Mouse (Mus musculus): ENCODE results near the gene Chrnb1.

The Chrnb1 gene

DNA sequence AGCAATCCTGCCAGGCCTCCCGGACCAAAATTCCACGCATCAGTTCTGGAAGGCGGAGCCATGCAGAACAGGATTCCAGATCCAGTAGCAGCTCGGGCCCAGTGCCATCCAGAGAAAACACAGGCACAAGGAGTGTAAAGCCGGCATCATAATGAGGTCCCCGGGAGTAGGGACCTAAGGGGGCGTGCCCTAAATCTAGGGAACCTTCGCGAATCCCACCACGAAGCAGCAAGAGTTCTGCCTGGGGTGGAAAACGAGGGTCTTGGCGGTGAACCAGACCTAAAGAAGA is 8.9 kb upstream of the Chrnb1 start:
- DNase-seq (ENCODE audit: low spot score) = no peak

DNA sequence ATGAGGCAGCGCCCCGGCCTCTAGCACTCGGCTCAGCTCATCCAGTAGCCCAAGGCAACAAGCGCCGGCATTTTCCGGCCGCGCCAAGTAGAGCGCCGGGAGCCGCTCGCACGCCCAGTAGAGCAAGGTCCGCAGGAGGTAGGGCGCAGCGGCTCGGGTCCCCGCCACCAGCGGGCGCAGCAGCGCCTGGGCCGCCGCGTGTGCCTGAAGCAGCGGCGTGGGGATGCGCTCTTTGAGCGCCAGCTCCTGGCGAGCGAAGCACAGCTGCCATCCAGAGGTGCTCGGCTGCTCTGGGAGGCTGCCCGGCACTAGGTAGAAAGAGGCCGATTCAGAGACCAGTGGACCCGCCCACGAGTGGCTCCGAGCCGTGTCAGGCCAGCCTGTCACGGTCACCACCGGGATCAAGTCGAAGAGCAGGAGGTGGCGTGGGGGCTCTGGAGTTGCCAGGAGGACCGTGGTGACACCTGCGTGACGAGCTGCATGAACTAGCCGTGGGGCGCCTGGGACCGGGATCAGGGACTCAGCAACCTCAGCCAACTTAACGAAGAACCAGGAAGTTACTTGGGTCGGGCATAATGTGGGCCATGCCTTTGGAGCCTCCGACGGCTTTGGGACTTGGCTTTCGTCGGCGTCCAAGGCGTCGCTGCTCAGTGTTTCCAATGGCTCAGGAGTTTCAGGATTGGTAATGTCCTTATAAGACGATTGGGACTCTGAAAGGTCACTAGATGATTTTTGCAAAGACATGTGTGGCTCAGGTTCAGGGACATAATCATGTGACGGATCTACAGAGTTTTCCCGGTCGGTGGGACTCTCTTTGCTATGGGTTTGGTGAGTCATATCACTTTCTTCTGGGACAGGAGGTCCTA is 8.3 kb upstream of the Chrnb1 start:
- no peak for DNase-seq (ENCODE audit: low spot score)

DNA sequence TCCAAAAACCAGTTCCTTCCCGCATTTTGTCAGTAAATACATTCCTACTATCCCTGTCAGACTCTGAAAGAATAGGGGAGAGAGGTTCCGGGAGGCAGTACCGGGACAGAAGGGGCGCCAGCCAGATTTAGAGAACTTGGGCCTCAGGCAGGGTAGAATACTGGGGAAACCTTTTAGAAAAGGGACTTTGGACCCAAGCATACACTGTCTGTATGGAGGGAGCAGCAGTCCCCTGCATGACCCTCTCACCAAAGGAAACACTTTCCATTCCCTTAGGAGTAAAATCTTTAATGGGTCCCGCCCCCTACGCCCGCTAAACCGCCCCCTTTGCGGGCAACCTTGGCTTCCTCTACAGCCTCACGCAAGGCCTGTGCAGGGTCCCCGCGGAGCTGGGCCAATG is 7.6 kb upstream of the Chrnb1 start:
- DNase-seq (ENCODE audit: low spot score) = no peak

DNA sequence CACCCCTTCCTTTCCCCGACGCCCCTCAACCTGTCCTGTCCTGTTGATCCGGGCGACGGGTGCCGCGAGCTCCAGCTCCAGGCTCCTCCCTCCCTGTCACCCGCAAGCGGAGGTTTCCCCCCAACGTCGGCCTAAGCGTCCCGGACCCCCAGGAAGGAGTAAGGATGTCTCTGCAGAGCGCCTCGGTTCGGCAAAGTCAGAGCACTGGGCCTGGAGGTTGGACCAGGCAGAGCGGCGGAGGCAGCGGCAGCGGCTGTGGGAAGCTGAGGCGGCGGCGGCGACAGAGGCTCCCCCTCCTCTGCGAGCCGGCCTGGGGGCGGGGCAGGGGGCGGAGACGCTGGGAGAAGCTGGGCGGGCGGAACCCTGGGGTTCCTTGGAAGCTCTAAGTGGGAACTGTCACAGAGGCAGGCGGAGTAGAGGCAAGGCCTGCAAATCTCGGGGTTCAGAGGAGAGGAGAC is 6.9 kb upstream of the Chrnb1 start:
- DNase-seq (ENCODE audit: low spot score) = no peak

DNA sequence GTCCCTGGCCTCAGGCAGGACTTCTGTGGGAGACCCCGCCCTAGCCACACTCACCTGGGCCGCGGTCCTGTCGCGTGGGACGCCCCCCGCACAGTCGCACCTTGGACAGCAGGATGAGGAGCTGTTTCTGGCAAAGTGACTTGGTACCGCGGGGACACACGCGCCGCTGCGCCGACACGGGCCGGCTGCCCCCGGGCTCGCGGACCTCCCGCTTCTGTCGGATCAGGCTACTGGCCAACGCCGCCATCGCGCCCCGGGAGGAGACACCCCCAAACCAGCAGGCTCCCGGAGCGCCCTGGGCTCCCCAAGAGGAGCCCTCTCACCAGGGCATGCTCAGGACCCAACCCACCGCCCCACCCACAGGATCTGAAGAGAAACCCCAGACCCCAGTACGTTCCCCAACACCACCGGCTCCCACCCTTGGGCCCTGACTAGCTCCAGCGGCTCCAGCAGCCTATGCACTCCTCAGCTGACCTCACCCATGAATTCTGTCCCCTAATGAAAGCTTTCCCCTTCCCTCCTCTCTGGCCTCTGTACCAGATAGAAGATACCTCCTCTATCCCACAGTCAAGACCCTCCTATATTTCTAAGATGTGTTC is 5.7 kb upstream of the Chrnb1 start, which contains the start of gene Fgf11:
TSS of gene Fgf11 (minus strand) at position 479 of the 599 bp plus-strand sequence.
- no peak for DNase-seq (ENCODE audit: low spot score)

DNA sequence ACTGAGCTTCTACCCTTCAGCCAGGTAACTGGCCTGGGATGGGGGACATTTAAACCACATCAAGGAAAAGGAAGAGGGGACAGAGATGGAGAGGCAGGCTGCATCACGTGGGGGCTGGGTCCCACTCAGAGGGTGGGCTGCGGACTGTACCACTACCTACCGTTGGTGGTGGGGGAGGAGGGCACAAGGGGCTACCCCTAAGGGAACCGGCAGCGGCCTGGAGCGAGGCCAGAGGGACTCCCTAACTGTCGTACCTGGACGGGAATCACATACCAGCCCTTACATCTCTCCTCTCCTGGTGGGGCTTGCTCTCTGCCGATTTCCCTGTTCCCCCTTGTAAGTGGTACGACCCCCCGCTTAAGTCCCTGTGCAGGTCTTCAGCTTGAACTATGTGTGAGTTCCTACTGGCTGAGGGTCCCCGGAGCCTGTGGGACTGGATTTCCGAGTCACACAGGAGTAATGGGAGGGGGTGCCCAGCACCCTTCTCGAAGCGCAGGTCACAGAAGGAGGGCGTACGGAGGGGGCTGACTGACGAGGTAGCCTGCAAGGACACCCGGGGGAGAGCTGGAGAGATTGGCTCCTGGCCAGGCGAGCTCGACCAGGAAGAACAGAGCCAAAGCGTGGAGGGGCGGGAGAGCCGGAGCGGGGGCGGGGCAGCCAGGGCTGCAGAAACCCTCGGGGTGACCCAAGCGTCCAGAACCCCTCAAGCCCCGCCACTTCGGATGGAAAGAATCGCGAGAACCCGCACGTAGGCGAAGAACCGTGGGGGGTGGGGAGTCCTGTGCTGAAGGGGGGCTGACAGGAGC is 4.9 kb upstream of the Chrnb1 start:
- no peak for DNase-seq (ENCODE audit: low spot score)

DNA sequence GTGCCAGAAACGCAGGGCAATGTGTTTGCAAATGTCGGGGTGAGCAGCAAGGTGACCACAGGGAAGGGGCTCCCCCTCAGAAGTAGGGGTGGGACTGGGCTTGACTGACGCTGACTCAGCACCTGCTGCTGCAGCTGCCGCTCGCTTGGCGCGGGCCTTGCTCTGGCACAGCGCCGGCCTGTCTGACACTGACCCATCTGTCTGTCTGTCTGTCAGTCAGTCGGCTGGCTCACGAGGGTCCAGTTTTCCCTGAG is 4.3 kb upstream of the Chrnb1 start:
- DNase-seq (ENCODE audit: low spot score) = no peak

DNA sequence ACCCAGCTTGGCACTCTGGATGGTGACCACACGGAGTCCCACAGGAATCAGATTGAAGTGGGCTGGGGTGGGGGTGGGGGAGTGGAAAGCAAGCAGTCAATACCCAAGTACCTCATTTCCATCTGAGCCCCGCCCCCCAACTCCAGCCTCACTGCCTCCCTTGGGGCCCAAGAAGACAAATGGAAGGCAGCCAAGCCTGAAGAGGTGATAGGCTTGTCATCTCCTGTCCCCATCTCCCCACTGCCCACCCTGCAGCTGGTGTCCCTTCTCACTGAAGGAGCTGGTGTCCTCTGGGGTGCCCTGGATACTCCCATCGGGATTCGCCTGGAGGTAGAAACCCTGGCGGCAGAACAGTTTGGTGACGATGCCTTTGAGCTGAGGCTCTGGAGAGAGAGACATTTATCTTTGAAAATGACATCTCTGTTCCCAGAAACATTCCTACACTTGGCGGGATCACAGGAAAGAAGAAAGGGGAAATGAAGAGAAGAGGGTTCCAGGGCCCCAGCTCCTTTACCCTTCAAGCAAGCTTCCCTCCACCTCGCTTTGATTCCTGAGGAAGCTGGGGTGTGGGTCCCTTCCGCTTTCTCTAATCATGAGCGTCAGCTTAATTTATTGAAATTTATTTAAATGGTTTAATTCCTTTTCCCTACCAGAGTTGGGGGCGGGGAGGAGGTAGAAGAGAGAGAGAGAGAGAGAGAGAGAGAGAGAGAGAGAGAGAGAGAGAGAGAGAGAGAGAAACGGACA is 3.8 kb upstream of the Chrnb1 start:
- DNase-seq (ENCODE audit: low spot score) = no peak

DNA sequence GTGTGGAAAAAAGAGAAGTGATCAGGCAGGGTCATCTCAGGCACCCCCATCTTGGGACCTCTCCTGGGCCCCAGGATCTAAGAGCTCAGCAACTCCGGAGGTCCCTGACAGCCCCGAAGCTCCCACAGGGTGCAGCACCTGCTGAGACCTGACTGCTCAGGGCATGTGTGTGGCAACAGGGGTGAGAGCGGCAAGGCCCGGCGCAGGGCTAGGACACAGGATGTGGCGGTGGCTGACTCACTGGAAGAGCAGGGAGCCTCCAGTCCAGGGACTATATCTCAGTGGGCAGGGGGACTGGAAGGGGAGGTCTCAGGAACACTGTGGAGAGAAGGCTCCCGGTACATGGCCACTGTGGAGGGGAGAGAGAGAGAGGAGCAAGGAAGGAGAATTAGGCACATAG is 2.2 kb upstream of the Chrnb1 start:
- no peak for DNase-seq (ENCODE audit: low spot score)

DNA sequence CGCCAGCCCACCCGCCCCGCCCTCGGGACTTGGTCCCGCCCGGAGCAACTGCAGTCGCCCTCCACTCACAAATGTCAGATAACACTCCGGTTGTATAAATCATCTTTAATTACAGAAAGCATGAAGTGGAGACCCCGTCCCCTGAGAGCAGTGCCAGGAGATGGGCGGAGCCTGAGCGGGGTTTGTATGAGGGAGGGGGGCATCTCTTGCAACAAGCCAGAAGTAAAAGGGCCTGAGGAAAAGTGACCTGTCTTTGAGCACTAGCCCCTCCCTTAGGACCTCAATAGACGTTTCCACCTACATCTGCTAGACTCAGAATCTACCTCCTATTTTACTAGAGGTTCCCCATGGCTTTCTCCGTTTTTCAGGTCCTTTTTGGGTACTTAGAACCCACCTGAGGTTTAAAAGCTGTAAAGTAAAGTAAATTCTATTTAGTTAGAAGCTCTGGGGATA is 266 bp upstream of the Chrnb1 start:
- no peak for DNase-seq (ENCODE audit: low spot score)

DNA sequence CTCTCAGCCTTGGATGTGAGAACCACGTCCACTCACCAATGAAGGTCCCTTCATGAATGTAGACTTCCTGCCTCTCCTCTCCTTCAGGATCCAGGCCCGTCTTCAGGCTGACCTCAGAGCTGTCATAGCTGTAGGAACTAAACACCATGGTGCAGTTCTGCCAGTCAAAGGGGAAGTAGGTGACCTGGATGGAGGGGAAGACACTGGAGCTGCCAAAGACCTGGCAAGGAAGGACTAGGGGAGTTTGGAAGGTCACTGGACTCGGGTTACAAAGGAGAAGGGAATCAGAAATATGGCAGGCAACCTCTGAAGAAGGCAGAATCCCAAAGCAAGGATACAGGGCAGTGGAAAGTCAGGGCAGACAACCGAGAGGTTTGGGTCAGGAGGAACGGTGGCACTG is 2.3 kb downstream of the Chrnb1 start:
- DNase-seq (ENCODE audit: low spot score) = no peak

DNA sequence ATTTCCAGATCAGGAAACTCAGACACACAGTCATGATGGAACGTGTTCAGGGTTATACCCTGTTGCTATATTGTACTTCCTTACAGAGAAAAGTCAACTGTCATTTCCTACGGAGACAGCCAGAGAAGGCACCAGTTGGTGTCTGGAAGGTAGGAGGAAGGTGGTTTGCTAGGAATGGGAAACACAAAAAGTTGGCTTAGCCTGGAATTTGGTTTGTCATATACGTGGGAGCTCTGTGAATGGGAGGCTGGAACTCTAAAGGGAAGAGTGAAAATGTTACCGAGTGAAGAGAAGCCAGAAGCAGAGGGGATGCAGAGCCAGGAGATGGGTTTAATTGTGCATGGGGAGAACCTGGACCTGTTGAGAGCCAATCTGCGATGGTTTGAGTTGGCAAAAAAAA is 4.3 kb downstream of the Chrnb1 start:
- no peak for DNase-seq (ENCODE audit: low spot score)

DNA sequence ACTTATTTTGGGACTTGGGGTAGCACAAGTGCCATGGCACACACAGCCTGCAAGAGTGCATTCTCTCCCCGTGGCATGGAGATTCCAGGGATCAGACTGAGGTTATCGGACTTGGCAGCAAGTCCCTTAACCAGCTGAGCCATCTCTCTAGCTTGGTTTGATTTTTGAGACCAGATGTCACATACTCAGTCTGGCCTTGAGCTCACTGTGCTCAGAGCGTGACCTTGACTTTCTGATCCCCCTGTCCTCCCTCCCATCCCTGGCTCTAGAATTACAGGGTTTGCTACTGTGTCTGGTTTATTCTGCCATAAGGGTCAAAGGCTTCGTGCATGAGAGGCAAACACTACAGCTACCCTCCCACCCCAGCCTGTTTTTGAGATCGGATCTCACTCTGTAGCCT is 6.3 kb downstream of the Chrnb1 start:
- no peak for DNase-seq (ENCODE audit: low spot score)

DNA sequence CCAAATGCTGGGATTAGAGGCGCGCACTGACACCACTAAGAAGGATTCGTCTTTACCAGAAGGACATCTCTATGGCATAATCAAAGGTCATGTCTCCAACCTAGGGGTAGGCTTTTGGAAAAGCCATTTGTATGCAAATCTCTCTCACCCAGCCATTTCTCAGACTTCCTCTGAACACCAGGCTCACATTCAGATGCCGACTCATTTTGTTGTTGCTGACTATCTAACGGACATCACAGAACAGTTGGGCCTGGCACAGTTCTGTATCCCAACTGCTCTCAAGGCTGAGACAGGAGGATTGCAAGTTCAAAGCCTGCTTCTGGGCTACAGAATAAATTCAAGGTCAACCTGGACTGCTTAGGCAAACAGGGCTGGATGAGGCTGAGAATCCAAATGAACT is 8.4 kb downstream of the Chrnb1 start:
- no peak for DNase-seq (ENCODE audit: low spot score)

DNA sequence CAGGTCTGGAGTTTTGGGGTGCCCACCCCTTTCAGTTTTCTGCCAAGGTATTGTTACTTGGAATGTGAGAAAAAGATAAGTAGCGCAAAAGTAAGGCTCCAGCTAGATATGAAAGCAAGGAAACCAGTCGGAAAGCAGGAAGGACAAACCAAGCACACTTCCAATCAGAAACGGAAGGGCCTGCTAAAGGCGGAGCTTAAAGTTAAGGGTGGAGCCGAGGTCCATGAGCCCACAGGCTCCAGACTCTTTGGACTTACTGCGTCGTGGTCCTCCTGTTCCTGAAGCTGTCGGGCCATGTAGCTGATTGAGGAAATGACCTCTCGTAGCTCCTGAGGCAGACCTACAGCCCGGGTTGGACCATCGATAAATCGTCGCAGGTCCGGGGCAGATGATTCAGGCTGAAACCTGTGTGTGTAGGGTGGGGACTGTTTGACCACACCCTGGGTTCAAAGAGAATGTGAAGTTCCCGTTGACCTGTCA is 10.9 kb downstream of the Chrnb1 start:
- no peak for DNase-seq (ENCODE audit: low spot score)

DNA sequence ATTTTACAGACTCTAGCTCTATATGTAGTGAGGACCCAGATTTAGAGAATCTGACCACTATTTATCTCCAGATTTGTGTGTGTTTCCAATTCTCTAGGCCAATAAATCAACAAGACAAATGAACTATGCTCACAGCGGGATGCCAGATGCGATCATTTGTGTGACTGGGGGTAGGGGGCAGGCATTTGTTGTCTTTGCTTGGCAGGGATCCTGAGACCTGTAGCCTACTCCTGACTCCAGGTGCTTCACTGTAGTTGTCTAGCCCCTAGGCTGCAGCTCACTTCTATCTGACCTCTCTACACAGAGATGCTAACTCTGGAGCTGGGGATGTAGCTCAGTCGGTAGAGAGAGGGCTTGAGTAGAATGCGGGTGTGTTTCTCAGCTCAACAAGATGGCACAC is 13.9 kb downstream of the Chrnb1 start:
- DNase-seq (ENCODE audit: low spot score) = no peak

DNA sequence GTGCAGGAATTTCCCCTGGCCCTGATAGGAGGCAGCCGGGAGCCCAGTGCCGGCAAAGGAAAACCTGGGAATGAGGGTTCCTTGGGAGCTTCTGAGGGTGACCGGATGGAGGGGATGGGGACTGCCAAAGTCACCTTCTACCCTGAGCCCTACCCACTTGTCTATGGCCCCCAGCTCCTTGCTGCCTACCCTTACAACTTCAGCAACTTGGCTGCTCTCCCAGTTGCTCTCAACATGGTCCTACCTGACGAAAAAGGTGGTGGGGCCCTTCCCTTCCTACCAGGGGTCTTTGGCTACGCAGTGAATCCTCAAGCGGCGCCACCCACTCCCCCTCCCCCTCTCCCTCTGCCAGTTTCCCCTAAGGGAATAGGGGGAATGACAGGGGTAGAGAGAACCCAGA is 16.8 kb downstream of the Chrnb1 start:
- no peak for DNase-seq (ENCODE audit: low spot score)

DNA sequence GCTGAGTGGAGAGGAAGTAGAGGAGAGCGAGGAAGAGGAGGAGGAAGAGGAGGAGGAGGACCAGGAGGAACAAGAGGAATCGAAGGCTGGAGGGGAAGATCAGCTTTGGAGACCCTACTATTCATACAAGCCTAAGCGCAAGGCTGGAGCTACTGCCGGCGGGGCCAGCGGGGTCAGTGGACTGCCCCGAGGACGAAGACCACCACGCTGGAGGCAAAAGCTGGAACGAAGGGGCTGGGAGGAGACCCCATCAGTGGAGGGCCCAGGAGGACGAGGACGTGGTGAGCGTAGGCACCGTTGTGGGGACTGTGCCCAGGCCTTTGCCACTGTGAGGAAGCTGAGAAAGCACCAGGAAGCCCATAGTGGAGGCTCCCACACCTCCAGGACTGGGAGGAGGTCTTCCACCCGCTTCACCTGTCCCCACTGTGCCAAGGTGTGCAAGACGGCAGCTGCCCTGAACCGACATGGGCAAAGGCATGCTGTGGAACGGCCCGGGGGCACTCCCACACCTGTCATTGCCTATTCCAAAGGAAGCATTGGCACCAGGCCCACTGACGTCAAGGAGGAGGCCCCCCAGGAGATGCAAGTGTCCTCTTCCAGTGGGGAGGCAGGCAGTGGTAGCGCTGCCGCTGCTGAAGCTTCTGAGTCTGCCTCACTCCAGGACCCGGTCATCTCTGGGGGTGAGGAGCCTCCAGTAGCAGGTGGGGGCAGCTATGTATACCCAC is 17.3 kb downstream of the Chrnb1 start:
- no peak for DNase-seq (ENCODE audit: low spot score)

DNA sequence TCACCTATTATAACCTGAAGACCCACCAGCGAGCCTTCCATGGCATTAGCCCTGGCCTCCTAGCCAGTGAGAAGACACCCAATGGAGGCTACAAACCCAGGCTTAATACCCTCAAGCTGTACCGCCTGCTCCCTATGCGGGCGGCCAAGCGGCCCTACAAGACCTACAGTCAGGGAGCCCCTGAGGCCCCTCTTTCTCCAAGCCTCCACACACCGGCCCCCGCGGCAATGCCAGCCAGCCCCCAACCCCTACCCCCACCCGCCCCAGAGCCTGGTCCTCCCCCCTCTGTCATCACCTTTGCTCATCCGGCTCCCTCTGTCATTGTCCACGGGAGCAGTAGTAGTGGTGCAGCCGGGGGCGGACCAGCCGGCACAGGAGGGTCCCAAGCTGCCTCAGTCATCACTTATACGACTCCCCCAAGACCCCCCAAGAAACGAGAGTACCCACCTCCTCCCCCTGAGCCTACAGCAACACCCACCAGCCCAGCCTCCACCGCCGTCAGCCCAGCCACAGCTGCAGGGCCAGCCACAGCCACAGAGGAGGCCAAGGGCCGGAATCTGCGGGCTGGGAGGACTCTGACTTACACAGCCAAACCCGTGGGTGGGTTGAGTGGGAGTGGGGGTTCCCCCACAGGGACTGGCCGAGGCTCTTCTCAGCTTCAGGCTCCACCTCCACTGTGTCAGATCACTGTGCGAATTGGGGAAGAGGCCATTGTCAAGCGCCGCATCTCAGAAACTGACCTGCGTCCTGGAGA is 18.1 kb downstream of the Chrnb1 start:
- no peak for DNase-seq (ENCODE audit: low spot score)

DNA sequence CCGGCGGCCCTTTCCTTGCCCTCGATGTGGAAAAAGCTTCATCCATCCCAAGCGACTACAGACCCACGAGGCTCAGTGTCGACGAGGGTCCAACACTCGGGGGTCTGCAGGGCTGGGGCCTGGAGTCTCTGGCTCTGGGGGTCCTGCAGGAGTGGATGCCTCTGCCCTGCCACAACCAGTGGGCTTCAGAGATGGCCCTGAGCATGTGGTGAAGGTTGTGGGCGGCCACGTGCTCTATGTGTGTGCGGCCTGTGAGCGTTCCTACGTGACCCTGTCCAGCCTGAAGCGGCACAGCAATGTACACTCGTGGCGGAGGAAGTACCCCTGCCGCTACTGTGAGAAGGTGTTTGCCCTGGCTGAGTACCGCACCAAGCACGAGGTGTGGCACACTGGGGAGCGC is 19.3 kb downstream of the Chrnb1 start:
- DNase-seq (ENCODE audit: low spot score) = no peak

DNA sequence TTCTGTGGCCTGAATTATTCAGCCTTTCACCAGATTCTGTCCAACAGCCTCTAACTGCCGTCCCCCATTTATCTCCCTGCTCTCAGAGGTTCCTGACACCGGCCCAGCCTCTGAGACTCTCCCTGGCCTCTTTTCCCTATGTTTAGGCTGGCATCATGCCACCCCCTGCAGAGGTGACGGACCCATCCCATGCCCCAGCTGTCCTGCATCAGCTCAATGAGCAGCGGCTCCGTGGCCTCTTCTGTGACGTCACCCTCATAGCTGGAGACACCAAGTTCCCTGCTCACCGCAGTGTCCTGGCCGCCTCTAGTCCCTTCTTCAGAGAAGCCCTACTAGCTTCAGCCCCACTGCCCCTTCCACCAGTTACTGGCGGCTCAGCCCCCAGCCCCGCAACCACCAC is 20.0 kb downstream of the Chrnb1 start:
- DNase-seq (ENCODE audit: low spot score) = no peak
